Mouse (Mus musculus) brain, embryonic 14.5 days (tissue): Measurements from ENCODE around the gene Top2a.

Source experiments
- CTCF ChIP-seq: fragments of 200-500 bp; IDR thresholded peaks from 2 replicates; pipeline ENCODE4 v1.5.1; 2012; ENCODE audit warnings: inconsistent platforms, mild to moderate bottlenecking, moderate library complexity, borderline replicate concordance; ENCODE audit not compliant: insufficient read depth, insufficient read length; ENCODE audit errors: extremely low read depth
- POLR2A ChIP-seq: fragments of 200-500 bp; IDR thresholded peaks from 2 replicates; pipeline ENCODE4 v1.6.1; 2012; ENCODE audit warnings: mild to moderate bottlenecking, inconsistent platforms, borderline replicate concordance; ENCODE audit not compliant: poor library complexity, insufficient read depth, insufficient read length, severe bottlenecking; ENCODE audit errors: extremely low read depth

- TF ChIP-seq CTCF (no peak), POLR2A (peak; percentile 30; the same call in 1 of the 2 replicates)
These were observed 64.3 kb downstream of the Top2a start for GRCm38 (mm10) chr11:98959437-98960312.
